Mouse (Mus musculus): ENCODE results near the gene Sfta2. TPM values are rescaled to one million over a fixed set of nuclear protein-coding genes. Genes with fewer than 3 reads are reported as not detected.

Sfta2 gene
- total RNA-seq, 1 experiment from 2014 or later: not detected

GRCm38 (mm10) chr17:35665957-35666515 is 64.7 kb downstream of the Sfta2 start:
- no peak for ATAC-seq (replicated peaks; ENCODE audit: insufficient number of reproducible peaks, low FRiP score, low TSS enrichment, poor library complexity, severe bottlenecking)

GRCm38 (mm10) chr17:35666851-35667256 is 65.5 kb downstream of the Sfta2 start:
- ATAC-seq (replicated peaks; ENCODE audit: insufficient number of reproducible peaks, low FRiP score, low TSS enrichment, poor library complexity, severe bottlenecking): no peak

GRCm38 (mm10) chr17:35667334-35668065 is 66.2 kb downstream of the Sfta2 start, which contains the start of gene Vars2:
TSS of gene Vars2 (minus strand) at chr17:35667592.
- peak; percentile 74 for ATAC-seq (replicated peaks; ENCODE audit: insufficient number of reproducible peaks, low FRiP score, low TSS enrichment, poor library complexity, severe bottlenecking)

- no peak for ATAC-seq (replicated peaks; ENCODE audit: insufficient number of reproducible peaks, low FRiP score, low TSS enrichment, poor library complexity, severe bottlenecking)
Observed at GRCm38 (mm10) chr17:35669731-35670130, 68.4 kb downstream of the Sfta2 start.

- ATAC-seq (replicated peaks; ENCODE audit: insufficient number of reproducible peaks, low FRiP score, low TSS enrichment, poor library complexity, severe bottlenecking): no peak
Observed at GRCm38 (mm10) chr17:35671846-35672245, 70.5 kb downstream of the Sfta2 start.

- ATAC-seq (replicated peaks; ENCODE audit: insufficient number of reproducible peaks, low FRiP score, low TSS enrichment, poor library complexity, severe bottlenecking): no peak
Observed at GRCm38 (mm10) chr17:35672527-35672926, 71.2 kb downstream of the Sfta2 start.

GRCm38 (mm10) chr17:35673416-35674035 is 72.2 kb downstream of the Sfta2 start, which contains the start of gene Gtf2h4:
TSS of gene Gtf2h4 (minus strand) at chr17:35673739.
- peak; percentile 98 for ATAC-seq (replicated peaks; ENCODE audit: insufficient number of reproducible peaks, low FRiP score, low TSS enrichment, poor library complexity, severe bottlenecking)

GRCm38 (mm10) chr17:35680591-35680990 is 79.2 kb downstream of the Sfta2 start:
- no peak for ATAC-seq (replicated peaks; ENCODE audit: insufficient number of reproducible peaks, low FRiP score, low TSS enrichment, poor library complexity, severe bottlenecking)

- ATAC-seq (replicated peaks; ENCODE audit: insufficient number of reproducible peaks, low FRiP score, low TSS enrichment, poor library complexity, severe bottlenecking): no peak
Observed at GRCm38 (mm10) chr17:35681986-35682385, 80.6 kb downstream of the Sfta2 start.

- no peak for ATAC-seq (replicated peaks; ENCODE audit: insufficient number of reproducible peaks, low FRiP score, low TSS enrichment, poor library complexity, severe bottlenecking)
Observed at GRCm38 (mm10) chr17:35685061-35685460, 83.7 kb downstream of the Sfta2 start.

GRCm38 (mm10) chr17:35688347-35689175 is 87.2 kb downstream of the Sfta2 start:
- ATAC-seq (replicated peaks; ENCODE audit: insufficient number of reproducible peaks, low FRiP score, low TSS enrichment, poor library complexity, severe bottlenecking): no peak

GRCm38 (mm10) chr17:35689936-35690645 is 88.7 kb downstream of the Sfta2 start:
- no peak for ATAC-seq (replicated peaks; ENCODE audit: insufficient number of reproducible peaks, low FRiP score, low TSS enrichment, poor library complexity, severe bottlenecking)

GRCm38 (mm10) chr17:35691811-35692210 is 90.5 kb downstream of the Sfta2 start:
- ATAC-seq (replicated peaks; ENCODE audit: insufficient number of reproducible peaks, low FRiP score, low TSS enrichment, poor library complexity, severe bottlenecking): no peak

- peak; percentile 49; the same call in 1 of the 2 replicates for ATAC-seq (replicated peaks; ENCODE audit: insufficient number of reproducible peaks, low FRiP score, low TSS enrichment, poor library complexity, severe bottlenecking)
Observed at GRCm38 (mm10) chr17:35692368-35692767, 91.0 kb downstream of the Sfta2 start.

GRCm38 (mm10) chr17:35693906-35694305 is 92.6 kb downstream of the Sfta2 start:
- no peak for ATAC-seq (replicated peaks; ENCODE audit: insufficient number of reproducible peaks, low FRiP score, low TSS enrichment, poor library complexity, severe bottlenecking)

- no peak for ATAC-seq (replicated peaks; ENCODE audit: insufficient number of reproducible peaks, low FRiP score, low TSS enrichment, poor library complexity, severe bottlenecking)
Observed at GRCm38 (mm10) chr17:35695289-35695688, 93.9 kb downstream of the Sfta2 start.

- ATAC-seq (replicated peaks; ENCODE audit: insufficient number of reproducible peaks, low FRiP score, low TSS enrichment, poor library complexity, severe bottlenecking): no peak
Observed at GRCm38 (mm10) chr17:35696691-35697090, 95.3 kb downstream of the Sfta2 start.

- no peak for ATAC-seq (replicated peaks; ENCODE audit: insufficient number of reproducible peaks, low FRiP score, low TSS enrichment, poor library complexity, severe bottlenecking)
Observed at GRCm38 (mm10) chr17:35697429-35697758, 96.0 kb downstream of the Sfta2 start.
